Mouse (Mus musculus): ENCODE measurements around the gene Slc12a9. TPM values are rescaled to one million over a fixed set of nuclear protein-coding genes. Genes with fewer than 3 reads are reported as not detected.

Gene Slc12a9
- polyA plus RNA-seq, 1 experiment from 2014 or later, result 8.7 TPM

- ATAC-seq (ENCODE audit: extremely low read depth, insufficient number of reproducible peaks, low FRiP score, low TSS enrichment), result 0 out of 2 replicates have a peak, but pooled peaks have one; percentile 16
- H3K36me3 ChIP-seq, result peaks cover 47% of the 10 kb centered on the region
- H3K4me3 ChIP-seq, result peak overlapping the region; percentile 70
- H3K27me3 ChIP-seq (replicated peaks), result peaks cover 29% of the 10 kb centered on the region
- H3K9me3 ChIP-seq, result no peaks in the 10 kb centered on the region
- peak overlapping the region; percentile 88 for H3K9ac ChIP-seq
- peaks cover 37% of the 10 kb centered on the region for H3K4me1 ChIP-seq
- peak overlapping the region; percentile 100 for H3K4me2 ChIP-seq
- H3K27ac ChIP-seq (replicated peaks), result peak overlapping the region; percentile 94
- WGBS, result 6% methylated on average over 18 of the region's 18 CpGs
These were observed 38.7 kb downstream of the Slc12a9 start for GRCm38 (mm10) chr5:137294744-137295093.

GRCm38 (mm10) chr5:137293839-137294743 lies 39.3 kb downstream of the Slc12a9 start, which contains the start of gene Ufsp1:
Gene Ufsp1 (plus strand): TSS chr5:137294629.
- peak; percentile 88 for ATAC-seq (ENCODE audit: extremely low read depth, insufficient number of reproducible peaks, low FRiP score, low TSS enrichment)

GRCm38 (mm10) chr5:137293282-137293681 lies 40.1 kb downstream of the Slc12a9 start:
- Histone ChIP-seq H3K36me3 (peaks cover 33% of the 10 kb centered on the region), H3K27ac (replicated peaks) (peak overlapping the region; percentile 94), H3K27me3 (replicated peaks) (peaks cover 42% of the 10 kb centered on the region), H3K9ac (peak overlapping the region; percentile 94), H3K9me3 (no peaks in the 10 kb centered on the region), H3K4me3 (peak overlapping the region; percentile 70), H3K4me2 (peak overlapping the region; percentile 100), H3K4me1 (peaks cover 51% of the 10 kb centered on the region)
- WGBS, result 0% methylated on average over 14 of the region's 15 CpGs
- peak; percentile 44; the same call in 1 of the 2 replicates for ATAC-seq (ENCODE audit: extremely low read depth, insufficient number of reproducible peaks, low FRiP score, low TSS enrichment)

More at GRCm38 (mm10) chr5:137293839-137294743, 39.3 kb downstream of the Slc12a9 start, which contains the start of gene Ufsp1:
- Histone ChIP-seq H3K4me2 (peak within 1 kb of the TSS; percentile 100), H3K4me3 (peak within 1 kb of the TSS; percentile 70), H3K9me3 (no peaks in the 10 kb centered on the region), H3K36me3 (peaks cover 41% of the 10 kb centered on the region), H3K4me1 (peaks cover 44% of the 10 kb centered on the region), H3K9ac (peak within 1 kb of the TSS; percentile 94), H3K27me3 (replicated peaks) (peaks cover 36% of the 10 kb centered on the region), H3K27ac (replicated peaks) (peak within 1 kb of the TSS; percentile 94)
- under 1% methylated on average over 52 of the region's 52 CpGs for WGBS

GRCm38 (mm10) chr5:137291381-137291926 lies 41.9 kb downstream of the Slc12a9 start:
- H3K4me1 ChIP-seq, result peaks cover 66% of the 10 kb centered on the region
- peaks cover 15% of the 10 kb centered on the region for H3K36me3 ChIP-seq
- H3K4me3 ChIP-seq, result peak overlapping the region; percentile 17; the same call in 1 of the 2 replicates
- no peak overlapping the region for H3K27ac ChIP-seq (replicated peaks)
- no peak for ATAC-seq (ENCODE audit: extremely low read depth, insufficient number of reproducible peaks, low FRiP score, low TSS enrichment)
- no peak overlapping the region for H3K9ac ChIP-seq
- peaks cover 55% of the 10 kb centered on the region for H3K27me3 ChIP-seq (replicated peaks)
- 74% methylated on average over 15 of the region's 15 CpGs for WGBS
- no peaks in the 10 kb centered on the region for H3K9me3 ChIP-seq
- H3K4me2 ChIP-seq, result peak overlapping the region; percentile 100

GRCm38 (mm10) chr5:137290677-137291076 lies 42.7 kb downstream of the Slc12a9 start:
- peaks cover 64% of the 10 kb centered on the region for H3K4me1 ChIP-seq

GRCm38 (mm10) chr5:137289591-137290365 lies 43.6 kb downstream of the Slc12a9 start:
- Histone ChIP-seq H3K9ac (peak overlapping the region; percentile 79), H3K4me2 (peak overlapping the region; percentile 100), H3K27me3 (replicated peaks) (peaks cover 55% of the 10 kb centered on the region), H3K27ac (replicated peaks) (peak overlapping the region; percentile 66), H3K9me3 (no peaks in the 10 kb centered on the region), H3K4me1 (peaks cover 55% of the 10 kb centered on the region), H3K36me3 (no peaks in the 10 kb centered on the region), H3K4me3 (peak overlapping the region; percentile 57)
- ATAC-seq (ENCODE audit: extremely low read depth, insufficient number of reproducible peaks, low FRiP score, low TSS enrichment), result no peak
- WGBS, result 46% methylated on average over 13 of the region's 13 CpGs

More at GRCm38 (mm10) chr5:137290677-137291076, 42.7 kb downstream of the Slc12a9 start:
- Histone ChIP-seq H3K4me3 (peak overlapping the region; percentile 57), H3K27me3 (replicated peaks) (peaks cover 55% of the 10 kb centered on the region), H3K4me2 (peak overlapping the region; percentile 100), H3K9ac (no peak overlapping the region; the same call in 1 of the 2 replicates), H3K36me3 (peaks cover 7% of the 10 kb centered on the region), H3K27ac (replicated peaks) (peak overlapping the region; percentile 66; the same call in 1 of the 2 replicates), H3K9me3 (no peaks in the 10 kb centered on the region)
- no peak for ATAC-seq (ENCODE audit: extremely low read depth, insufficient number of reproducible peaks, low FRiP score, low TSS enrichment)
- WGBS, result 19% methylated on average over 15 of the region's 15 CpGs

GRCm38 (mm10) chr5:137288999-137289470 lies 44.4 kb downstream of the Slc12a9 start:
- Histone ChIP-seq H3K27me3 (replicated peaks) (peaks cover 55% of the 10 kb centered on the region), H3K9me3 (no peaks in the 10 kb centered on the region), H3K9ac (peak overlapping the region; percentile 79), H3K4me3 (peak overlapping the region; percentile 57), H3K4me2 (peak overlapping the region; percentile 100), H3K36me3 (no peaks in the 10 kb centered on the region), H3K4me1 (peaks cover 53% of the 10 kb centered on the region), H3K27ac (replicated peaks) (peak overlapping the region; percentile 66)
- WGBS, result 1% methylated on average over 25 of the region's 25 CpGs
- no peak for ATAC-seq (ENCODE audit: extremely low read depth, insufficient number of reproducible peaks, low FRiP score, low TSS enrichment)

- H3K9ac ChIP-seq, result peak overlapping the region; percentile 79
- no peaks in the 10 kb centered on the region for H3K36me3 ChIP-seq
- peak overlapping the region; percentile 100 for H3K4me2 ChIP-seq
- H3K27me3 ChIP-seq (replicated peaks), result peaks cover 61% of the 10 kb centered on the region
- WGBS, result 1% methylated on average over 63 of the region's 65 CpGs
- H3K4me1 ChIP-seq, result peaks cover 46% of the 10 kb centered on the region
- H3K9me3 ChIP-seq, result no peaks in the 10 kb centered on the region
- peak overlapping the region; percentile 57 for H3K27ac ChIP-seq (replicated peaks)
- peak; percentile 29 for ATAC-seq (ENCODE audit: extremely low read depth, insufficient number of reproducible peaks, low FRiP score, low TSS enrichment)
- peak overlapping the region; percentile 57 for H3K4me3 ChIP-seq
These were observed 45.2 kb downstream of the Slc12a9 start for GRCm38 (mm10) chr5:137287953-137288743.

- peak within 1 kb of the TSS; percentile 57 for H3K27ac ChIP-seq (replicated peaks)
- H3K27me3 ChIP-seq (replicated peaks), result peaks cover 57% of the 10 kb centered on the region
- peak within 1 kb of the TSS; percentile 79 for H3K9ac ChIP-seq
- WGBS, result 1% methylated on average over 40 of the region's 40 CpGs
- 0 out of 2 replicates have a peak, but pooled peaks have one; percentile 3 for ATAC-seq (ENCODE audit: extremely low read depth, insufficient number of reproducible peaks, low FRiP score, low TSS enrichment)
- H3K9me3 ChIP-seq, result no peaks in the 10 kb centered on the region
- H3K4me2 ChIP-seq, result peak within 1 kb of the TSS; percentile 100
- H3K4me3 ChIP-seq, result peak within 1 kb of the TSS; percentile 57
- peaks cover 39% of the 10 kb centered on the region for H3K4me1 ChIP-seq
- H3K36me3 ChIP-seq, result no peaks in the 10 kb centered on the region
These were observed 46.1 kb downstream of the Slc12a9 start, which contains the start of gene Ache for GRCm38 (mm10) chr5:137287032-137287952. Gene Ache (plus strand): TSS chr5:137287519.
